Mouse (Mus musculus): ENCODE results near the gene Tmem243. TPM values are rescaled to one million over a fixed set of nuclear protein-coding genes. Genes with fewer than 3 reads are reported as not detected.

The Tmem243 gene
- total RNA-seq, 1 experiment = 7.5 TPM

DNA sequence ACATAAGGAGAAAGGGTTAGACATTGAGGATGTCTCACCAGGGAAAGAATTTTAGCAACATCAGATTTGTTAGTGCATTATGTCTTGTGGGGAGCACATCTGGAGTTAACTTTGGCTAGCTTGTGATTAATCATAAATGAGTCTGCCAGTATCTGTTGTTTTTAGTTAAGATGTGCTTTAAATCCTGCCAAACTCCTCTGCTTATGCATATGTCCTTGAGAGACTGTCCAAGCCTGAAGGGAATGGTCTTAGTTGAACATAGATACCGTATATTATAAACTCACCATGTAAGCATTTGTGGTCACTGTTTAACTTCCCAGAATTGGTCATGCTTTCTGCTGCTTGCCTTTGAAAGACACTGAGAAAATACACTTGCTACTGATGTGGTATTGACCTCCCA, 7.8 kb upstream of the Tmem243 start:
- in situ Hi-C loops (cut with MboI; ENCODE audit: low sequenced_read_pairs in 2 of 2, unreplicated experiment in 2 of 2) = no loop called here

DNA sequence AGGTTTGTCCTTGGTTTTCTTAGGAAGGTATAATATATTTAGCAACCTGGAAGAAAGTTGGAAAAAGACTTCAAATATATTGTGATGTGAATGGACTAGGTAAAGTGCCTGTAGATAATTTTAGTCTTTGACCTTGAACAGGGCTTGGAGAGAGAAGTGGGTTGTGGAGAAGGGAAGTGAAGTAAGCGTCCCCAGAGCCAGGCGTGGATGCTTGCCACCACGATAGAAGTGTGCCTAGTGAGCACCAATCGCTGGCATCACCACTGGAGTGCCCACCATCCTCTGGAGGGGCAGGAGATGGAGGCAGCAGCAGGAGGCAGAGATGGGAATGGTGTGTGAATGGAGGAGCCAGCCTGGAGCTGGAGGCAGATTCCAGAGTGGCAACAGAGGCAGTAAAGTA, 7.0 kb upstream of the Tmem243 start:
- H3K36me3 ChIP-seq (ENCODE audit: control insufficient read depth, insufficient read depth, low read length, poor library complexity, severe bottlenecking) = no peaks in the 10 kb centered on the region
- no peak overlapping the region for H3K9ac ChIP-seq (ENCODE audit: insufficient read depth, low read depth, low read length, poor library complexity, severe bottlenecking)
- H3K4me1 ChIP-seq (ENCODE audit: control insufficient read depth in 2 of 2, insufficient read depth in 2 of 2, low read length in 2 of 2, poor library complexity in 1 of 2) = no peaks in the 10 kb centered on the region
- TF ChIP-seq HCFC1 (IDR thresholded peaks at IDR 0.05; ENCODE audit: borderline replicate concordance, insufficient read depth, low read length) (no peak), ZC3H11A (IDR thresholded peaks at IDR 0.05; ENCODE audit: borderline replicate concordance, low read depth, low read length) (no peak), ZNF384 (IDR thresholded peaks at IDR 0.05; ENCODE audit: low read depth, low read length) (no peak), CHD2 (IDR thresholded peaks at IDR 0.05; ENCODE audit: low read depth, low read length) (no peak), MAFK (IDR thresholded peaks at IDR 0.05; ENCODE audit: insufficient read depth, low read depth, low read length) (no peak)
- in situ Hi-C loops (cut with MboI; ENCODE audit: low sequenced_read_pairs in 2 of 2, unreplicated experiment in 2 of 2) = no loop called here
- no peak overlapping the region for H3K27ac ChIP-seq (ENCODE audit: insufficient read depth, low read depth, low read length, poor library complexity, severe bottlenecking)
- no peak for DNase-seq (ENCODE audit: low read depth, low spot score)
- H3K4me3 ChIP-seq (ENCODE audit: insufficient read depth in 1 of 2, low read depth in 1 of 2, low read length in 2 of 2, poor library complexity in 1 of 2, severe bottlenecking in 1 of 2) = no peak overlapping the region
- peaks cover 2% of the 10 kb centered on the region; the same call in 1 of the 2 replicates for H3K9me3 ChIP-seq (ENCODE audit: control insufficient read depth, insufficient read depth, low read depth, low read length)

More for the DNA sequence above, 7.8 kb upstream of the Tmem243 start:
- H3K36me3 ChIP-seq (ENCODE audit: control insufficient read depth, insufficient read depth, low read length, poor library complexity, severe bottlenecking) = no peaks in the 10 kb centered on the region
- H3K9me3 ChIP-seq (ENCODE audit: control insufficient read depth, insufficient read depth, low read depth, low read length) = peaks cover 2% of the 10 kb centered on the region; the same call in 1 of the 2 replicates
- H3K4me3 ChIP-seq (ENCODE audit: insufficient read depth in 1 of 2, low read depth in 1 of 2, low read length in 2 of 2, poor library complexity in 1 of 2, severe bottlenecking in 1 of 2) = no peak overlapping the region
- no peak overlapping the region for H3K9ac ChIP-seq (ENCODE audit: insufficient read depth, low read depth, low read length, poor library complexity, severe bottlenecking)
- TF ChIP-seq CHD2 (IDR thresholded peaks at IDR 0.05; ENCODE audit: low read depth, low read length) (no peak), HCFC1 (IDR thresholded peaks at IDR 0.05; ENCODE audit: borderline replicate concordance, insufficient read depth, low read length) (no peak), ZC3H11A (IDR thresholded peaks at IDR 0.05; ENCODE audit: borderline replicate concordance, low read depth, low read length) (no peak), MAFK (IDR thresholded peaks at IDR 0.05; ENCODE audit: insufficient read depth, low read depth, low read length) (no peak), ZNF384 (IDR thresholded peaks at IDR 0.05; ENCODE audit: low read depth, low read length) (no peak)
- no peak for DNase-seq (ENCODE audit: low read depth, low spot score)
- H3K4me1 ChIP-seq (ENCODE audit: control insufficient read depth in 2 of 2, insufficient read depth in 2 of 2, low read length in 2 of 2, poor library complexity in 1 of 2) = no peaks in the 10 kb centered on the region
- no peak overlapping the region for H3K27ac ChIP-seq (ENCODE audit: insufficient read depth, low read depth, low read length, poor library complexity, severe bottlenecking)

DNA sequence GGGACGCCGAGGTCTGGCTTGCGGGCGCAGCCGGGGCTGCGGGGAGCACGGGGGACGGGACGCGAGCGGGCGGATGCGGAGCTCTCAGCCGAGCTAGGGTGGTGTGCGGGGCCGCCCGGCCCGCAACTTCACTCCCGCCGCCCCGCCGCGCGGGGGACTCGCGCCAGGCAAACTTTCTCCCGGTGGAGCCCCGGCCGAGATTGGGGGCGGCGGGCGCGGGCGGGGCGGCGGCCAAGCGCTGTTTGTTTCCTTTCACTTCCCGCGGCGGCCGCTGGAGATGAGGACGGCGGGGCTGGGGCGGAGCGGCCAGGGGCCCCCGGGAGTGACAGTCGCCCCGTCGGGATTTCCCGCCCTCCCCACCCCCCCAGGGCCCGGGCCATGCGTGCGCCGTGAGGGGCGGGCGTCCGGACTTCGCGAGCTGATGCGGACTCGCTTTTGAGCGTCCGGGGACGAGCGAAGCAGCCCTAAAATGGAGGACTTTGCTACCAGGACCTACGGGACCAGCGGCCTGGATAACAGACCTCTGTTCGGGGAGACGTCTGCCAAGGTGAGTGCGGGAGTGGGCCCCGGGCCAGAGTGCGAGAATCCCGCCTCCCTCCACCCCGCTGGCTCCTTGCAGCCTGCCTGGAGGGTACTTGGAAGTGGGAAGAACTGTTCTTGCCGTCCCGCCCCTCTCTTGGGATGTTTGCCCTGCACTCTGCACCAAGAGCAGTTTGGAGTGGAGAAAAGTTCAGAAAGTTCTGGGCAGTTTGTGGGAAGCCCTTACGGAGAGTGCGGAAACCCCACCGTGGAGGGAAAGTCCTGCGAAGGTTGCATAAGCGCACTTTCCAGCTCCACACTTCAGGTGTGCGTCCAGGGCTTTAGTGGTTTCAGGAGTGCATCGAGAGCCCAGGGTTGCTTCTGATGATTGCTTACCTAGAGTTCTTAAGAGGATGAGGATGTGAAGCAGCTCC, 657 bp downstream of the Tmem243 start:
- DNase-seq (ENCODE audit: low read depth, low spot score) = peak; percentile 42
- Histone ChIP-seq H3K27ac (ENCODE audit: insufficient read depth, low read depth, low read length, poor library complexity, severe bottlenecking) (no peak overlapping the region), H3K9ac (ENCODE audit: insufficient read depth, low read depth, low read length, poor library complexity, severe bottlenecking) (peak overlapping the region; percentile 79), H3K9me3 (ENCODE audit: control insufficient read depth, insufficient read depth, low read depth, low read length) (0 out of 2 replicates have a peak, but pooled peaks cover 2% of the 10 kb centered on the region), H3K36me3 (ENCODE audit: control insufficient read depth, insufficient read depth, low read length, poor library complexity, severe bottlenecking) (no peaks in the 10 kb centered on the region), H3K4me1 (ENCODE audit: control insufficient read depth in 2 of 2, insufficient read depth in 2 of 2, low read length in 2 of 2, poor library complexity in 1 of 2) (peaks cover 0 to 2% of the 10 kb centered on the region in 2 experiments; a peak in 1 of 4 replicates), H3K4me3 (ENCODE audit: insufficient read depth in 1 of 2, low read depth in 1 of 2, low read length in 2 of 2, poor library complexity in 1 of 2, severe bottlenecking in 1 of 2) (peak overlapping the region; percentile 65 to 89)
- in situ Hi-C loops (cut with MboI; ENCODE audit: low sequenced_read_pairs in 2 of 2, unreplicated experiment in 2 of 2) = no loop called here
- TF ChIP-seq ZC3H11A (IDR thresholded peaks at IDR 0.05; ENCODE audit: borderline replicate concordance, low read depth, low read length) (no peak), HCFC1 (IDR thresholded peaks at IDR 0.05; ENCODE audit: borderline replicate concordance, insufficient read depth, low read length) (0 out of 2 replicates have a peak, but pooled peaks have one; percentile 20)

DNA sequence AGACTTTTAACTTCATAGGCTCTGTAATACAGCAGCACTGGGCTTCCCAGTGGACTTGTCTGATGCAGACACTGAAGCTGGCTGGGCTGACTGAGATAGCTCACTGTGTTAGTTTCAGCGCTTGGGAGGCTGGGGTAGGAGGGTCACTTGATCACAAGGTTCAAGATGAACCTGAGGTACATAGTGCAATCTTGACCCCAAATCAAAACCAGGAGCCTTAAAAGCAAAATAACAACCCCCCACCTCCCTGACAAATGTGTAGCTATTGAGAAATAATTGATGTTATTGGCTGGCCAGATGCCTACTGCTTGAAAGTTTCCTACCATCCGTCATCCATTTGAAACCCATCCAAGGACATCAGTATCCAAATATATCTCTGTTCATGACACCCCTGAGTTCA, 2.2 kb downstream of the Tmem243 start:
- Histone ChIP-seq H3K27ac (ENCODE audit: insufficient read depth, low read depth, low read length, poor library complexity, severe bottlenecking) (no peak overlapping the region), H3K4me1 (ENCODE audit: control insufficient read depth in 2 of 2, insufficient read depth in 2 of 2, low read length in 2 of 2, poor library complexity in 1 of 2) (peaks cover 0 to 2% of the 10 kb centered on the region in 2 experiments; a peak in 1 of 4 replicates), H3K9ac (ENCODE audit: insufficient read depth, low read depth, low read length, poor library complexity, severe bottlenecking) (no peak overlapping the region), H3K36me3 (ENCODE audit: control insufficient read depth, insufficient read depth, low read length, poor library complexity, severe bottlenecking) (no peaks in the 10 kb centered on the region), H3K9me3 (ENCODE audit: control insufficient read depth, insufficient read depth, low read depth, low read length) (no peaks in the 10 kb centered on the region), H3K4me3 (ENCODE audit: insufficient read depth in 1 of 2, low read depth in 1 of 2, low read length in 2 of 2, poor library complexity in 1 of 2, severe bottlenecking in 1 of 2) (no peak overlapping the region)
- no peak for TF ChIP-seq ZNF384 (IDR thresholded peaks at IDR 0.05; ENCODE audit: low read depth, low read length)
- no peak for TF ChIP-seq HCFC1 (IDR thresholded peaks at IDR 0.05; ENCODE audit: borderline replicate concordance, insufficient read depth, low read length)
- TF ChIP-seq CHD2 (IDR thresholded peaks at IDR 0.05; ENCODE audit: low read depth, low read length) = no peak
- no peak for TF ChIP-seq MAFK (IDR thresholded peaks at IDR 0.05; ENCODE audit: insufficient read depth, low read depth, low read length)
- TF ChIP-seq ZC3H11A (IDR thresholded peaks at IDR 0.05; ENCODE audit: borderline replicate concordance, low read depth, low read length) = no peak
- DNase-seq (ENCODE audit: low read depth, low spot score) = no peak
- in situ Hi-C loops (cut with MboI; ENCODE audit: low sequenced_read_pairs in 2 of 2, unreplicated experiment in 2 of 2) = no loop called here
